Mouse (Mus musculus) large intestine, adult 2 months (tissue): ENCODE data around the gene Anp32e. TPM values are rescaled to one million over a fixed set of nuclear protein-coding genes. Genes with fewer than 3 reads are reported as not detected.
"Not testable (repeated sequence)": the region's sequence is repeated elsewhere in the genome, so short reads cannot be mapped to it uniquely, and the experiment has no call there.

Experiments
- DNase-seq: peaks from one replicate; pipeline ENCODE4 v3.0.0-alpha.2; 2012; ENCODE audit warnings: low read depth, low spot score
- WGBS: fragments of 180-500 bp; shearing (Covaris S2); methylation state at CpG from one replicate; pipeline ENCODE4 v1.1.7; 2018; 5-methylcytosine and 5-hydroxymethylcytosine counted together
- polyA plus RNA-seq: library from polyadenylated mRNA; depleted of rRNA; stranded (reverse); fragments of >200 nt; gene quantifications from 2 replicates; pipeline ENCODE4 v1.2.3, GENCODE M21; 2012

Gene Anp32e
- polyA plus RNA-seq, 1 experiment: 18.8 TPM

DNA sequence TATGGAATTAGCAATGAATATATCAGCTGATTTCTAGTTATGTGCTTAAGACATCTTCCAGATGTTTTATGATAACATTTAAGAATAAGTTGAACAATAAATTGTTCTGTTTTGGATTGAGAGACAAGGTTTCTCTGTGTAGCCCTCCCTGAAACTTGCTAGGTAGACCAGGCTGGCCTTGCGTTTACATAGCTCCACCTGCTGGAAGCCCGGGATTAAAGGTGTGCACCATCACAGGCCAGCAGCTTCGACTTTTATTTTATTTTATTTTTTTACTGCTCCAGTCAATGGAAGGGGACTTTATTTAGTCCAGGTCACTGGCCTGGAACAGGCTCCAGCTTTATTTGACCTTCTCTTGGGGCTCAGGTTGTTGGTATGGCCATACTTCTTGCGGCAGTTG, 34.6 kb downstream of the Anp32e start:
- WGBS: 25% methylated on average over 4 of the region's 4 CpGs
- DNase-seq: no peak

DNA sequence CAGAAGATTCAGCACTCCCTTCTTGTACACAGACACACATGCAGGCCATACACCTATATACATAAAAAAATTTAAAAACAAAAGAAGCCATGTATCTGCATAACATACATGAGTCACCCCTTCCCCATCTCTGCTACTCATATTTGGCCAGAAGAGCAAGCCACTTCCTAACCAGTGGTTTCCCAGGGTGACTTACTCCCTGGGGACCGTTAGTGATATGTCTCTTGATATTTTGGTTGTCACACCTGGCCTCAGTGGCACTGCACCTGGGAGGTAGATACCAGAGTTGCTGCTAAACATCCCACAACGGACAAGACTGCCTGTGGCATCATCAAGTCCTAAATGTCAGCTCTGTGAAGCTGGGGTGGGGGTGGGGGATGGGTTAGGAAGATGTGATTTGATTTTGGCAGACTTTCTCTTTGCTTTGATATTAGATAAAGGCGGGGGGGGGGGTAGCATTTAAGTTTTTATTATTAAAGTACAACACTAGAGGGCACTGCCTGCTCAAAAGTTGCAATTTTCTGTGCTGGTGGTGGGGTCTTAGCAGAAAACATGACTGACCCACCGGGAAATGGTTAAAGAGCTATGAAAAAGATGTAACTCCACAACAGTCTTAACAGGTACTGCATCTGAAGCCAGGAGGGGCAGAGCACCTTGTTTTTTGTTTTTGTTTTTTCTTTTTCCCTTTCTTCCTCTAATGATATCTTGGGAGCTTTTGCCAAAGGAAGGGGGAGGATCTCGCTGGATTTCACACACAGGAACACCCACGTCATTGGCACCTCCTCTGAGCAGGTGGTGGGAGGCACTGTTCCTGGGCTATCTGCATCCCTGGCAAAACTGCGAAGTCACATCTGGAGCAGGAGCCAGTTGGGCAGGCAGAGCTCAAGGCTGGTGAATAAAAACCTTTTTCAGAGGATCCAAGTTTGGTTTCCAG, 36.7 kb downstream of the Anp32e start:
- WGBS: 9% methylated on average over 7 of the region's 7 CpGs

DNA sequence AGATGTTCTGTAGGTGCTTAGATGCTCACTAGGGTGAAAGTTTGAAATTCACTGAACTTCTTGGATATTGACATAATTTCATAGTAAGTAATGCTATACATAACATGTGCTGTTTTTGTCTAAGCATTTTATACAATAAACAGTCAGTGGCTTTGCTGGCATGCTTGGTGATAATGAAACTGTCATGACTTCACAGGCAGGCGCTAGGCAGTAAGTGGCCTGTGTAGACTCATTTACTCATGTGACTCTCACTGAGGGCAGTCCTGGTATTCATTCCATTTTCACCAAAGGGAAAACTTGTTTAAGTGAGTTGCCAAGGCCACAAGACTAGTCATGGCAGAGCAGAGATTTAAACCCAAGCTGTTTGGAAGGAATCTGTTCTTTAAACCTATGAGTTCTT, 40.2 kb downstream of the Anp32e start:
- DNase-seq: no peak
- WGBS: 78% methylated on average over 1 of the region's 1 CpGs

More for the DNA sequence above, 36.7 kb downstream of the Anp32e start:
- DNase-seq: no peak

DNA sequence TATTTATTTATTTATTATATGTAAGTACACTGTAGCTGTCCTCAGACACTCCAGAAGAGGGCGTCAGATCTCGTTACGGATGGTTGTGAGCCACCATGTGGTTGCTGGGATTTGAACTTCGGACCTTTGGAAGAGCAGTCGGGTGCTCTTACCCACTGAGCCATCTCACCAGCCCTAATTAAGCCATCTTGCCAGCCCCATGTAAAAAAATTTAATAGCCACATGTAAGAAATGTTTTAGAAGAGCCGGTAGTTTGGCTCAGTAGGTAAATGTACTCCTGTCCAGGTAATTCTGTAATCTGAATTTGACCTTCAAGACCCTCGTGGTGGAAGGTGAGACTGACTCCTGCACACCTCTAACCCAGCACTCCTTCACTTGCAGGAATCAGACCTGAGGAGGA, 41.6 kb downstream of the Anp32e start:
- not testable (repeated sequence) for DNase-seq
- WGBS: 51% methylated on average over 7 of the region's 7 CpGs

DNA sequence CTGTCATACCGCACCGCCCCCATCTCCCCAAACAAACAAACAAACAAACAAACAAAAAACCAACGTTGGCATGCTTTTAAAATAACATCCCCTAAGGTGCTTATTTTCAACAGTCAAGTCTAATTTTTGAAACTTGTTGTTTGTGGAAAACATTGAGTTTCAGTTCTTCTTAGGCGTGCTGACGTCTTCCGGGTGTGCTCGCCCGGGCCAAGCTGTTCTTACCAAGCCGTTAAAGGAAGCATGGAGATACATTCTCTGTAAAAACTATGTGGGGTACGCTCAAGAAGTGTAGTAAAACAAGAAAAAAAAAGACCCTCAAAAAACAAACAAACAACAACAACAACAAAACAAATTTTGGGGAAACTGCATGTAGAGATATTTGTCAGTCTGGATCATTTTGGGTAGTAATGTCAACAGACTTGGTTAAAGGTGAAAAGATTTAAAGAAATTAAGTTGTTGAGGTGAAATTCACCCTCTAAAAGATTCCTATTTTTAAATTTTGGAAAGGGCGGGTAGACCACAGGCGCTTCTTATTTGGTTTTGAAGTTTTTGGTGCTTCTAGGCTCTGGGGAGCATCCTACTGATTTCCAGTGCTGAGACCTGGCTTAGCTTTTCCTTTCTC, 43.3 kb downstream of the Anp32e start:
- WGBS: 73% methylated on average over 12 of the region's 12 CpGs
- no peak for DNase-seq

DNA sequence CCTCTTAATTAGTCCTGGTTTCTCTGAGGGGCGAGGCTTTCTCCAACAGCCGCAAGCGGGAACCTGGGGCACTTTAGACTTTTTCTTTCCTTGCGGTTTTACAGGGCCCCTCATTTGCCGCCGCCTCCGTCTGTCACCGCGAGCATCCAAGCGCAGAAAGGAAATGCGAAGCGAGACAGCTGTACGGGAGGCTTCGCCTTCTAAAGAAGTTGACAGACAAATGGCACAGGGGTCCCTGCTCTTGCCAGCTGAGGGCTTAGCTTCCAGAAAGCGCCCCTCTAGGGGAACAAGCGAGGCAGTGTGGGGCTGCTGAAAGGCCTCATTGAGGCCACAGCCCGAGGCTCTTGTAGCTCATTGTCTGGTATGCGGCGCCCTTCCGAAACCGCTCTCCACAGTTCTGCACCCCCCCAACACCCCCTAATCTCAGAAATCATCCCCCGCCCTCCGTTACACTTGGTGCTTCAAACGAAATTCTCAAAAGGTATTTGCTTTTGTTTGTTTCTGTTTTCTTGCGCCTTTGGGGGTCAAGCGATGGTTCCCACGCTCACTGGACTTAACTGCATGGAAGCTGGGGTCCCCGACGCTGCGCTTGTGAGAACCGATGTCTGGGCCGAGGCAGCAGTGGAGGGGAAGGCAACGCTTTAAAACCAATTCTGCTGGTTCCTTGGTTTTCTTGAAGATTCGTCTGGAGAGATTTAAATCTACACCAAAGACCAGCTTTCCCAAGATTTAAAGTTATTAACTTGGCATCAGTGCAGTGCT, 44.0 kb downstream of the Anp32e start:
- no peak for DNase-seq
- WGBS: 18% methylated on average over 34 of the region's 34 CpGs

DNA sequence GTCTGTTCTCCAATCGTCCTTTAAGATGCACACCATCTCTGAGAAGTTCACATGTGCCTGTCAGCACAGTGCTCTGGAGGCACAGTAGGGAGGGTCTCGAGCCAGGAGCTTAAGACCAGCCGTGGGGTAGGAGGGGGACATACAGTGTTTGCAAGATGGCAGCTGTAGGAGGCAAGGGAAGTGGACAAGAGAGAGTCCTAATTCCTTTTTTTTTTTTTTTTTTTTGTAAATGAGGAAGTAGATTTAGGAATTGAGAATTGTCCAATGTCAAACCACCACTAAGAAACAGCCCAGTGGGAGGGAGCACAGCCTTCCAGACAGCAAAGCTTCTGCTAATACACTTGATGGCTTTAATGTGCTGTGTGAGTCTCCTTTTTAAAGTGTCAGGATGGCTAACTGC, 48.0 kb downstream of the Anp32e start:
- no peak for DNase-seq
- 57% methylated on average over 3 of the region's 3 CpGs for WGBS

DNA sequence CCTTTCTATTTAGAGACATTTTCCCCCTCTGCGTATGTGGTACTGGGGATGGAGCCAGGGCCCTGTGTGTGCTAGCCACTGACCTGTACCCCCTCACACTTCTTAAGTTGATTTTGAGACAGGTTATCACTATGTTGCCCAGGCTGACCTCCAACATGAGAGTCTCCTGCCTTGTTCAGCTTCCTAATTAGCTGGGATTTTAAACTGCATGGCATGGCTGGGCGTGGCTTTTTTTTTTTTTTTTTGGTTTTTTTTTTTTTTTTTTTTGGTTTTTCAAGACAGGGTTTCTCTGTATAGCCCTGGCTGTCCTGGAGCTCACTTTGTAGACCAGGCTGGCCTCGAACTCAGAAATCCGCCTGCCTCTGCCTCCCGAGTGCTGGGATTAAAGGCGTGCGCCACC, 48.5 kb downstream of the Anp32e start:
- WGBS: 87% methylated on average over 7 of the region's 7 CpGs

DNA sequence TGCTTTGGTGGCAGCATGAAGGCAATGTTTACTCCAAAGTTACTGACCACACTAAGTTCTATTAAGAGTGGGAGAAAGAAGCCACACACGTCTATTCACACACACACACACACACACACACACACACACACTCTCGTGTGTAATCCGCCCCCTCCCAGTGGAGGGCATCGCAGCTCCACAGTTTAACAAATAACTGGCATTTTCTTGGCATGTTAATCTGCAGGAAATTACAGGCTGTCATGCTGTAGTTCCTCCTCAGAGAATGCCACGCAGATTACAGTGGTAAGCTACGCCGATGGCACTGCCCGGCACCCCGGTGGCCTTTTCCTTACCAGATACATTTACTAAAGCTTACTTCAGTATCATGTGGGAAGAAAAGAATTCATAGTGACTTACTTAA, 49.2 kb downstream of the Anp32e start:
- no peak for DNase-seq
- 76% methylated on average over 9 of the region's 9 CpGs for WGBS

More for the DNA sequence above, 48.5 kb downstream of the Anp32e start:
- not testable (repeated sequence) for DNase-seq

DNA sequence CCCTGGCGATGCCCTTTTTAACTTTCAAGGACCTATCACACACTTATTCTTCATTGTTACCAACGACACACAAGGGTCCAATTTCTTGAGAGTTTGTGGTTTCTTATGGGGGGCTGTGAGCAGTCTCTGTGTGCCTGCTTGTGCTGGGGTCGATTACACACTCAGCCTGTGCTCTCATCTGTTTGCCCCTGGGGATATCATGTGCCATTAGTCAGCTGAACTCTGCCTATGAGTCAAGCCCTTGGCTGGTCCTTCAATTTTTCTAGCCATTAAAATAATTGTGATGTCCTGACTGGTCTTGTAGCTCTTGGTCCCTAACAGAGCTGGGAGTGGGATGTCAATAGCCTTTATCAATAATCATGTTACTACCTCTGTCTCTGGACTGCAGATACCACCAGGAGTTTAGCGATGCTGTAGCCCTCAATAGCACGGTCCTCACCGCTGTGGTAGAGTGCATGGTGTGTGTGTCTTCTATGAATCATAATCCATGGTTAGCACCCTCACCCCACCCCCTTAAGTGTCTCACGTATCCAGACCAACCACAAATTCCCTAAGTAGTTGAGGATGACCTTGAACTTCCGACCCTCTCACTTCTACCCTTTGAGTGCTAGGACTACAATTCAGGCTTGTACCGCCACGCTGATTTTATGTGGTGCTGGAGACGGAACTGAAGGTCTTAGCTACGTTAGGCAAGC, 51.4 kb downstream of the Anp32e start:
- WGBS: 76% methylated on average over 12 of the region's 12 CpGs
- no peak for DNase-seq

DNA sequence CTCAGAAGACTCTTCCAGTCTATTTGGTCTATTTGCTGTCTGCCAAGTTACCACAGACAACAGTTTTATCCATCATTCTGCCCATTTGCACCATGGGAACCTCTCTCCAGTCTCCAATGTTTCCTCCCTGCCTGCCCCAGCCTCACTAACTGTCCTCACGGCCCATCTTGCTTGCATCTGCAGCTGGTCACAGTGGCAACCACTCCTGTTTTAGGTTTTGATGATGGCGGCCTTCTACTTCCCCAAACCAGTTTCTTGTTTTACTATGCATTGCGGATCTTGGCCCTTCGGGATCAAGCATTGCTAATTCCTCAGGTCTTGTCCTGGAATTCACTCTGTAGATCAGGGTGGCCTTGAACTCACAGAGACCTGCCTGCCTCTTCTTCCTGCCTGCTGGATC, 53.1 kb downstream of the Anp32e start:
- 81% methylated on average over 4 of the region's 4 CpGs for WGBS
- DNase-seq: no peak

DNA sequence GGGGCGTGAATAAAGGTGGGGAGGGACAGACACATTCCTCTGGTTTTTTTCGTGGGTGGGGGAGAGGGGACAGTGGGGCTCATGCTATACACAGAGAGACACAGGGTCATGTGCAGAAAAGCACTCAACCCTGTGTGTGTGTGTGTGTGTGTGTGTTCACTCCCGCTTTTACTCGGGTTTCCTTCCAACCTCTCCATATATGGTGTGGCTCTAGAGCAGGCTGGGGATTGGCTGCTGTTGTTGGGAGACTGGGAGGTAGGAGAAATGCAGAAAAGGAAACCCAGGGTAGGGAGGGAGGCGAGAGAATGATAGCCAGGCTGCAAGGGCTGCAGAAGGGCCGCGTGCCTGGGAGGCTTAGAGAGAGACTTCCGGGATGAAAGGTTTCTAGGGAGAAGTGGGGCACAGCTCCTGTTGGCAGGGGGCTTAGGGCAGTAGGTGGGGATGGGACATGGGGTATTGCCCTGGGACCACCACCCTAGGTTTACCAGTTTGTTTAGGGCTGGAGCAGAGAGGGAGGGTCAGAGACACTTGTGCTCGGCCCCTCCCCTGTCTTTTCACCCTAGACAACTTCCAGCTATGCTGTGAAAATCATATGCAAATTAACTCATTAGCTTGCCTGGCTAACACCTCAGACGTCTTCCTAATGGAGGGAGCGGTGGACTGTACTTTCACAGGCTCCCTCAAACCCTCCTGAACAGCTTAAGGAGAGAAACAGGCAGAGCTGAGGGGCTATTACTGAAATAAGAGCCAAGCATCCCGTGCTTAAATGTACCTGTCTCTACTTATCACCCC, 56.4 kb downstream of the Anp32e start:
- peak; percentile 55 for DNase-seq
- 16% methylated on average over 12 of the region's 12 CpGs for WGBS

DNA sequence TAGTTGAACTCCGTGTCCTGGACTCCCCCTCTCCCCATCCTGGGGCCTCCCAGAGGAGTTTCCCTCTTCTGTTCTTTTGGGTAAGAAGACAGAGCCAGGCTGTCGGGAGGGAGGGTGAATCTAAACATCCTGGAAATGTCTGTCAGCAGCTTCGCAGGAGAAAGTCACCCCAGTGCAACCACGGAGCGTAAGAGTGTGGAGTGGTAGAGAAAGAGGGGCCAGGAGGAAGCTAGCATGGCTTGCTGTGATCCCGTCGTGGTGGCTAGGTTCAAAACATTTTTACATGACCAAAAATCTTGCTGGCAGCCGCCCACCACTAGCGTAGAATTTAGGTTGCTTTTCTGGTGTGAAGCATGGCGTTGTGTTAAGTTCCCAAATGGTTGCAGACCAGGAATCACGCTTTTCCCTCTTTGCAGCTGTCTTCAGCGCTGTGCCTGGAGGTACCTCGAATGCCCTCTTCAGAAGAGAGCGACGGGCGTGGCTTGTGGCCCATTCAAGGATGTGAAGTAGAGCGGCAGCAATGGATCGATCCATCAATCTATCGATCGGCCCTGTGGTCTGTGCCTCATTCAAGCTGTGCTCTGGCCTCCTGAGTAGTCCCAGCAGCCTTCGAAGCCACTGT, 57.1 kb downstream of the Anp32e start:
- no peak for DNase-seq
- 19% methylated on average over 21 of the region's 21 CpGs for WGBS

DNA sequence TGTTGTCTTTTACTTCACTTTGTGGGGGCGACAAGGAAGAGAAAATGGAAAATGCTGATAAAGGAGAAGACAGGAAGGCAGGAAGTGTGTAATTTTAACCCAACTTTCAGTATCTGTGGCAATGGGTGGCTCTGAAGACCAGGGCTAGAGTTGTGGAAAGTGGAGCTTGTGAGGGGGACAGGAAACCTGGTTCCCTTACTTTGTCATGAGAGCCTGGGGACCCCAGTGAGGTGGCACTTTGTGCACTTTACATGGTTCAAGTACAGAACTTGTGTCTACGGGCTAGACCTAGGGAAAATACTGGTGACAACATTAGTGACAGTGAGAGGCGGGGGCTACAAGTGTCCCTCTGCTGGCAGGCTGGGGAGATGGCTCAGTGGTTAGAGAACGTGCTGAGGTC, 57.9 kb downstream of the Anp32e start:
- WGBS: 78% methylated on average over 4 of the region's 4 CpGs
- no peak for DNase-seq

DNA sequence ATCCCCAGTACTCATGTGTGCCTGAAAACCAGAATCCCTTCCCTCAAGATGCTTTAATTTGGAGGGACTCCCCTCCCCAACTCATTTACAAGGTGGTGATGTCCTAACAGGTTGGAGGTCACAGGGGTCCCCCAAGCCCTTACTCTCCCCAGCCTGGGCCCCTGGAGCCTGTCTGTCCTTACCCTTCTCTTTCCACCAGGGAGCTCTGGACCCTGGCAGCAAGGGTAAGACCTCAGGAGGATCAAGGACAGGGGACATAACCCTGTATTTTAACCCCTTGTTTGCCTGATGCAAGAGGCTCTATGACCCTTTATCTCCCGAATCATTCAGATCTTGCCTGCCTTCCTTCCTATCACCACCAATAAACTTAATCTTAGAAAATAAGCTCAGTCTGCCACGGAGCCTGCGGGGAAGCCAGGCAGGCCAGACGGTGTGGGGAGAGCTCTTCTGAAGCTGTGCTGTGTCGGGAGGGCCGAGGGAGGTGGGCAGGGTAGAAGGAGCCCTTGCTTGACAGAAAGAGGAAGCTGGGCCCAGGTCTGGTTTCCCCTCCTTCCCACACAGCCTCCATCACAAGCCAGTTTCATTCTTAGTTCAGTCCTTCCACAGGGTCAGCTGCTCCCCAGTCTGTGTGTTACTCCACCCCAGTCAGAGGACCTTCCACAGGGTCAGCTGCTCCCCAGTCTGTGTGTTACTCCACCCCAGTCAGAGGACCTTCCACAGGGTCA, 58.5 kb downstream of the Anp32e start:
- WGBS: 64% methylated on average over 6 of the region's 6 CpGs
- no peak for DNase-seq

DNA sequence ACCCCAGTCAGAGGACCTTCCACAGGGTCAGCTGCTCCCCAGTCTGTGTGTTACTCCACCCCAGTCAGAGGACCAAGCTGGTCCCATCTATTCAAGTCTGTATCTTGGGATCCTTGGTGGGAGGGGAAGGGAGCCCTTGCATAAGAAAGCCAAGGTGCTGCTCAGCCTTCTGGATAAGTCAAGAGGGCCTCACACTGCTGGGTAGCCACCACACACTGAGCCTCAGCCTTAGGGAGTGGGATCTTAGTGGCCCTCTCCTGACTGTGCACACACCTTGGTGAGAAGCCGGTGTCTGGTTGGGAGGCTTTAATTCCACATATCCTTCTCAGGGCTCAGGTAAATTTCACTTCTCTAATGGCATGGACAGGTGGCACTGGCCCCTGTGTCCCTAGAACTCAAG, 59.1 kb downstream of the Anp32e start:
- WGBS: 100% methylated on average over 1 of the region's 1 CpGs

DNA sequence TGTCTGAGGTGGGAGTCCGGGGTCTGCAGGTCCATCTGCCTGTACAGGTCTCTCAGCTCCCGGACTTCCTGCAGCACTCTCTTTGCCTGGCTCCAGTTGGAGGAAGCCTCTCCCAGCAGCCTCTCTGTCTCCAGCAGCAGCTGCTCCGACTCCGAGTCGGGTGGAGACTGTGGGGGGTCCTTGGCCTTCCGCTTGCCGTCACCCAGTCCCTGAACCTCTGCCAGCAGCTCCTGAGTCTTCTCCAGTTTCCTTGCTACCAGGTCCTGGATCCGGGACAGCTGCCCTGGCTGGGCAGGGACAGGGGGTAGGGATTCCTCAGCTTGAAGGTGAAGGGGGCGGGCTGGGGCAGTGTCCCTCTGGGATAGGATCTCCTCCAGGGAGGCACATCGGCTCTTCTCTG, 59.9 kb downstream of the Anp32e start:
- 63% methylated on average over 10 of the region's 10 CpGs for WGBS
- no peak for DNase-seq

More for the DNA sequence above, 59.1 kb downstream of the Anp32e start:
- no peak for DNase-seq

DNA sequence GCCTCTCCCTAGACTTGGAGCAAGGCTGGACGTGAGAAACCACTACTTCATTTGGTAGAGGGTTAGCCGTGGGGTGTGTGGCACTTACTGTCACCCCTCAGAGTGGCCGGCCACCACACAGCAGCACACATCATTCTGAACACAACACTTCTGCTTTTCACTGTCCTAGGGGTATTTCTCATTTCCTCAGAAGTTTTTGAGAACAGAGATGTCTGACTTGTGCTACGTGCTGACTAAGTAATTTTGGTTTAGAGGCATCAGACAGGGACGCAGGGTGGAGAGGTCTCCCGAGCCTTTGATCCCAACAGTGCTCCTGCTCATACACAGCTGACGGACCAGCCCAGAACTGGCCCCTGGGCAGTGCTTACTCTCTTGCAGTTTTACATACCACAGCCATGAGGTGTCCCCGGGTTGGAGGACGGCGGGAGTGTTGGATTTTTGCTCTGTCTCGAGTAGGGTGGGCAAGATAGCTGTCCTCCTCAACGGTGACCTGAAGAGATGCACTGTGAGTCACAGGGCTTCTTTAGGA, 61.4 kb downstream of the Anp32e start:
- DNase-seq: no peak
- 60% methylated on average over 12 of the region's 12 CpGs for WGBS
